Mouse (Mus musculus): ENCODE measurements at regions not wholly inside any gene's neighbourhood (a gene's known extent, or its start where the extent isn't known, plus 50 kb on each side); places are given as distances from the start of the nearest gene placed in this dataset.

DNA sequence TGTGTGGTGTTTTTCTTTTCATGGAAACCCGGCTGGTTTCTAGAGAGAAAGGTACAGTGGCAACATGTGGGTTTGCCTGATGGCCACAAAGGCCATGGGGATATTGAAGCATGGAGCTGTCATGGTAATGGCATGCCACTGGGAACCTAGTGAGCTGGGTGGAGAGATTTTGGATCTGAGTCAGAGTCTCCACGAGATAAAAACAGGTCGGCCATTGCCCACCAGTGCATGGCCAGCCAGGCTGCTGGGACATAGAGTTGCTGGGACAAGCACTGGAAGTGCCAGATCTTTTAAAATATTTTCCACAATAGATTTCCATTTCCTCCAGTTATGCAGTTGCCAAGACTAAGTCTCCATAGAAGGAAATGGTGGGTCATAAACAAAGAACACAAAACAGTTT, 523.6 kb downstream of the Cypt12 start:
- no peak for TF ChIP-seq CTCF (IDR thresholded peaks at IDR 0.05; ENCODE audit: borderline replicate concordance, control insufficient read depth, extremely low read depth, insufficient read depth, low read length, poor library complexity)
- no peak for TF ChIP-seq POLR2A (IDR thresholded peaks at IDR 0.05; ENCODE audit: control insufficient read depth, extremely low read depth, insufficient read depth, low read length, poor library complexity)

Data from thymus, adult 2 months (tissue).